Mouse (Mus musculus) kidney, adult 2 months (tissue): ENCODE results near the gene Ptprd.

Experiments
- CTCF ChIP-seq: fragments of 200-500 bp; conservative IDR thresholded peaks from 2 replicates; pipeline ENCODE4 v1.5.1; 2011; ENCODE audit warnings: low read depth, mild to moderate bottlenecking, control low read depth, low read length, moderate library complexity, mixed read lengths; ENCODE audit not compliant: insufficient read depth, insufficient read length
- POLR2A ChIP-seq: fragments of 200-500 bp; IDR thresholded peaks from one replicate; pipeline ENCODE4 v1.6.1; 2011; ENCODE audit warnings: low read depth, low read length, control low read depth

DNA sequence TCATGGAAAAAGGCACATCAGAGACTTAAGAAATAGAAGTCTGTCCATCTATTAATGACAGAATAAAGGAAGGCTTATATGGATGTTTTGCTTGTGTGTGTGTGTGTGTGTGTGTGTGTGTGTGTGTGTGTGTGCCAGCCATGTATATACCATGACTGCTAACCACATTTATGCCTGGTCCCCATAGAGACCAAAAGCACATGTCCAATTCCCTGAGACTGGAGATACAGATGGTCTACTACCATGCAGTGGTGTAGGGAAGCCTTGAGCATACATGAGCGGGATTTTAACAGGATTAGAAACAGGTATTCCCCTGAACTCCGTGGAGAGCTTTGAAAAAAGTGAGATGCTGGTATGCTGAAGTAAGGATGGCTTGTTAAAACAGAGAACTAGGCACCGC lies 1886.1 kb downstream of the Ptprd start:
- TF ChIP-seq CTCF (no peak), POLR2A (no peak)
